Mouse (Mus musculus) ovary, adult 18-20 months (tissue): ENCODE measurements around the gene Parm1.

Source experiments
- DNase-seq: peaks from one replicate; pipeline ENCODE4 v3.0.0; 2022; ENCODE audit warnings: low spot score, mixed read lengths

The Parm1 gene

GRCm38 (mm10) chr5:91578924-91579323 lies 61.5 kb downstream of the Parm1 start:
- no peak for DNase-seq

DNA sequence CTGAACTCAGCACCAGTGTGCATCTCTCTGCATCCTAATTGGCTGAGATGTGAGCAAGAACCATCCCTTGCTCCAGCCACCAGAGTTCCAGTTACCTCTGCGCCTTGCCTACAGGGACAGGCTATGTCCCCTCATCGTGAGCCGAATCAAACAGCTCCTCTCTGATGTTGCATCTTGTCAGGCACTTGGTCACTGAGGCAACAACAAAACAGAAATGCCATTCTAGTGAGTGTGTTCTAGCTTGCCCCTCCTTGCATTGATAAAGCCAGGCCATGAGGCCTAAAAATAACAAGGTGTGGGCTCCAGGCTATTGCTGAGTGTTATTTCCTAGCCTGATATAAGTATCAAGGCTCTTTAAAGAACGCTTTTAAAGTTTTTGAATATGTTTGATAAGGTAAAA lies 64.4 kb downstream of the Parm1 start:
- no peak for DNase-seq

DNA sequence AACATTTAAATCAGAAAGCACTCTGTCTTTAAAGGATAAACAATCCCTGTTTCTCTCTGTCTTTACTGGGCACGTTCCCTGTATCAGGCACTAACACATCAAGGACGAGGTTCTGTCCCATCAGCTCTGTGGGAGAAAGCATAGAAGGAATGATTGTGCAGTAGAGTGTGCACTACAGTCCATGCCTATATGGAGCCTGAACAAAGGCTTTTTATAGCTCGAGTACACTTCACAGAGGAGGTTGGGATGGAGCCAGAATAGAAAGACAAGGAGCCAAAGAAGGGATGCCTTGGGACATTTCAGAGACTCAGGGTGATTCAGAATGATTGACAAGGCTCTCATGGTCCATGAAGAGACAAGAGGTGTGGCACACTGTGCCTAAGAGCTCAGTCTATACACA lies 68.8 kb downstream of the Parm1 start:
- no peak for DNase-seq

DNA sequence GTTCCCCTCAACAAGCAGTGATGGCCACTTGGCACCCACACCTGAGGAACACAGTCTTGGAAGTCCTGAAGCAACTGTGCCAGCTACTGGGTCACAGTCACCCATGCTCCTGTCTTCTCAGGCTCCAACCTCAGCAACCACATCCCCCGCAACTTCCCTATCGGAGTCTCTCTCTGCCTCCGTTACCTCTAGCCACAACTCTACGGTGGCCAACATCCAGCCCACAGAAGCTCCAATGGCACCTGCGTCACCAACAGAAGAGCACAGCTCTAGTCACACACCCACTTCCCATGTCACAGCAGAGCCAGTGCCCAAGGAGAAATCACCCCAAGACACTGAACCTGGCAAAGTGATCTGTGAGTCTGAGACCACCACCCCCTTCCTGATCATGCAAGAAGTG lies 76.7 kb downstream of the Parm1 start:
- no peak for DNase-seq

DNA sequence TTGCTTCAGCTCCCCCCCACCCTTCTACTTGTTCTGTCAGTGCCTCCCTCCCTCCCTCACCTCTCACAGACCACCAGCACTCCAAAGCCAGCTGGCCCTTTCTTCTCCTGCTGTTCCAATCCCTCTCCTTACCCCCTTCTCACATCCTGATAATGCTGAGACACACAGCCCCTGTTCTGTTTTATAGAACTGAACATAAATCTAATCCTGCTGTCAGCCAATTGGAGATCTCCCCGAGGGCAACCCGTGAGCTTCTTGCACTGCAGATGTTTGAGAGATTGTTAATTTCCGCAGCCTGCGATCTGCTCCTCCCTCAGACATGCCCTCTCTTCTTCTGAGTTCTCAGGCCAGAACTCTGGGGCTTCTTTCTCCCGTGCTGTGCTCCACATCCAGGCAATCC lies 79.8 kb downstream of the Parm1 start:
- no peak for DNase-seq

DNA sequence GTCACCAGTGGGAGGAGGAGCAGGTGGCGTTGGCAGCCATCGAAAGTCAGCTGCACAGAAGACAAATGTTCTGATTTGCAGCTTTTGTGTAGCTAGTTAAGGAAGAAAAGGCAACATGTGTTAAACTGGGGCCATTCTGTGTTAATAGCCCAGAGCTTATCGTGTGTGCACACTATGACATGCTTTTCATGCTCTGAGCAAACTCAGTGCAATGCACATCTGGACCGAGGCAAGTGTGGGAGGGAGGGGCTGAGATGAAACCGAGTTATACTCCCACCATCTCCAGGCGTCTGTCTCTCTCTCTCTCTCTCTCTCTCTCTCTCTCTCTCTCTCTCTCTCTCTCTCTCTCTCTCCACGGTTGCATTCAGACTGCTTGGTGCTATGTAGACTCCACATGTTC lies 82.4 kb downstream of the Parm1 start:
- no peak for DNase-seq

DNA sequence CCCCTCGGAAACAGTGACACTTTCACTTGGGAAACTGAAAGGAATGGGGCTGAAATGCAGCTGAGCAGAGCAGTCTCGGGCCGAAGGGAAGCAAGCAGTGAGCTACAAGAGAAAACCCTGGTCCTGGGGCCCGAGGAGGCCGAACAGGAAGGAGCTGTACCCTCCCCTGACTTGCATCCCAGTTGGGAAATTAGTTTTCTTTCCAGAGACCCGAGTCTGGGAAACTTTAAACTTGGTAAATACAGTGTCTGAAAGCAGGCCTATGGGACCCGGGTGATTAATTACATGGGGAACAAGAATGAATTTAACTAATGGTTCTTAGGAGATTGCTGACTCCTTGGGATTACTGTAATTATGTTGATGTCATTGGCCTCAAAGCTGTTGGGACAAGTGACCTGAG lies 85.9 kb downstream of the Parm1 start:
- DNase-seq = no peak

GRCm38 (mm10) chr5:91603787-91604439 lies 86.5 kb downstream of the Parm1 start:
- DNase-seq = no peak

DNA sequence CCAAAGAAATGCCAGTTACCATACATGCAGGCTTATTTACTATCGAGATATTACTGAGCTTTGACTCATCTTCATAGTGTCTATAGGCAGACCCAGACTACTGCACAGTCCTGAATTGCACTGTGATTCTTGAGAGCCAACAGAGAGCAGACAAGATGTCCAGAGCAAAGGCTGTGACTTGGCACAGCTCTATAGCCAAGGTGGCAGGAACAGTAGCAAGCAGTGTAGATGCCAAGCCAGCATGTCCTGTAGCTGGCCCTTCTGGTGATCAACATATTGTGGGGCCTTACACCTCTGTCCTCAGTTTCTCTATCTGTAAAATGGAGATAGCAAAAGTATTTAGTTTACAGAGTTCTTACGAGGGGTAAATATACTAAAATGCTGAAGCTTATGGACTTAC lies 89.8 kb downstream of the Parm1 start:
- DNase-seq = no peak

- no peak for DNase-seq
Measured at GRCm38 (mm10) chr5:91607841-91608240, 90.4 kb downstream of the Parm1 start.

DNA sequence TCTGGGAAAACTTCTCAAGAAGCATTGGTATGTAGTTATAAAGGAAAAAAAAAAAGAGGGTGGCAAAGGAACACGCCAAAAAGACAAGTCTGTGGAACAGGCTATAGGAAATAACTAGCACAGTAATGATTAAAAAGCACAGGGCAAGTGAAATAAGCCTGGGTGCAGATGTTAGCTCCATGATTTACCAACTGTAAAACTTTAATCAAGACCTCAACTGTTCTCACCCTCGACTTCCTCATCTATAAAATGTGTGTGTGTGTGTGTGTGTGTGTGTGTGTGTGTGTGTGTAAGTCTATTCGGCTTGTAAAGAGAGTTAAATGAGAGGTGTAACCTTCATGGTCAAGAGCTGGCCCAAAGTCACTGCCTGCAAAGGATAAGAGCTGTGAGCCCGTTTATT lies 91.6 kb downstream of the Parm1 start:
- no peak for DNase-seq

GRCm38 (mm10) chr5:91609511-91610300 lies 92.3 kb downstream of the Parm1 start:
- DNase-seq = no peak

DNA sequence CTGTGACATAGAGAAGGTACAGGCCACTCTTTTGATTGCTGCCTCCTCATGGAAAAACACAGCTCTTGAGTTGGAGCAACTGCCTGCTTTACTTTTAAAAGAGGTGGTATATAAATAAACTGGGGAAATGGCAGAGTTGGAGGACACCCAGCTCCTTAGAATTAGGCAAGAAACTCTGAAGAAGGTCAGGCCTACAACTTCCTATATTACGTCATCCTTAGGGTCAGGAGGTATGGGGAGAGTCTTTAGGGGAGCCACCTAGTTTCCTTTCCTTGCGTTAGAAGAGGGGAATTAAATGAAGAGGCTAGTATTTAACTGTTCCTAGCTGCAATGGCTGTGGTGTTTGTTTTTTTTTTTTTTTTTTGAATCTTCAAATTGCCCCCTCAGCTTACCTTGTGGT lies 93.1 kb downstream of the Parm1 start:
- DNase-seq = no peak

DNA sequence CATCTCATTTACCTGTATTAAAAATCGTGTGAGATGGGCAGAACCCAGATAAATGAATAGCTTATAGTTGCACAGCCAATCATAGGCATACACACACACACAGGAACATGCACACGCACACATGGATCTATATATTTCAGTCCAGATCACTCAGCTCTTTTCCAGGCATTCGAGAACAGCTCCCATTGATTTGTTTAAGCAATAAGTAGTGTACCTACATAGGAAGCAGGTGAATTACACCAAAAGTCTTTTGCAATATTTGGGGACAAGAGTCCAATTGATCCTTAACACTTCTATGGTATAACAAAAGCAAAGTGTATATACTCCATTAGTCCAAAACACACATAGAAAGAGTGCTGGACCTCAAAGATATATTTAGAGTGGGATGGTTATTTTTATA lies 94.2 kb downstream of the Parm1 start:
- no peak for DNase-seq

GRCm38 (mm10) chr5:91617331-91618233 lies 100.2 kb downstream of the Parm1 start:
- DNase-seq = no peak

GRCm38 (mm10) chr5:91618661-91619173 lies 101.3 kb downstream of the Parm1 start:
- DNase-seq = no peak

GRCm38 (mm10) chr5:91621197-91621596 lies 103.8 kb downstream of the Parm1 start:
- no peak for DNase-seq

DNA sequence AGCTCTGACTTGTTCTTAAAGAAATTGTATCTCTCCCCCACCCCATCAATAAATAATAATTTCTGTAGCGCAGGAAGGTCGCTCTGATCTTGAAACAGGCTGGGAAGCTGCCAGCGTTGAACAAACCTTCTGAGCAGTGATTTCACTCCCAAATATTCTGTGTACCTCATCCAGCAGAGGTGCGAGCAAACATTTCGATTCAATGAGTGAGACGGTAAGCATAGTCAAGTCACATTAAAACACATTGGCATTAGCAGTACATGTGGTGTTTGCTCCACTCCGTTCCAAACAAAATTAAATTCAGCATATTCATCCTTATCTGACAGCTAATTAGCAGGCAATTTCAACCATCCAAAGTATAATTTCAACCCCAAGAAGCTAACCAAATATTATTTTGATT lies 109.4 kb downstream of the Parm1 start:
- no peak for DNase-seq

GRCm38 (mm10) chr5:91629472-91629871 lies 112.1 kb downstream of the Parm1 start:
- peak; percentile 8 for DNase-seq

DNA sequence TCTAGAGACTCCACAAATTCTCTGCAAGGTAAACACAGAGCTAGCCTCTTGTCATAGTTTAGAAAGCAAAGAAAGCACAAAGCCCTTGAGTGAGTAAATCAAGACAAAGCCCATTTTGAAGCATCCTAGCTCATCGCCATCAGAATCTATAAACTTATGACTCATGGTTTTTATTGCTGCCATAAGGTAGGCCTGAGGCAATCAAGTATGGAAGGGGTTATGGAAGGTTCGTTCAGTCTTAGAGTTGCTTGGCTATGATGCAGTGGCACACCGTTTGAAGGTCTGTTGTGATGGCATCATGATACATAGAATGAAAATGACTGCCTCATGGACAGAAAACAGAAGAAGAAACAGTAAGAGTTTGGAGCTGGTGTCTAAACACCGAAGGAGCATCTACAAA lies 133.9 kb downstream of the Parm1 start:
- DNase-seq = no peak

- DNase-seq = no peak
Measured at GRCm38 (mm10) chr5:91653061-91653915, 135.9 kb downstream of the Parm1 start.
